Mouse (Mus musculus) liver, embryonic 15.5 days (tissue): ENCODE results near the gene Cdk13. TPM values are rescaled to one million over a fixed set of nuclear protein-coding genes. Genes with fewer than 3 reads are reported as not detected.

Experiments used
- ATAC-seq: fragments of 200-750 bp; cut with Nextera tagmentation; 2 replicates; pipeline ENCODE4 v1.8.0; 2017; ENCODE audit warnings: moderate number of reproducible peaks, mild to moderate bottlenecking, moderate library complexity; ENCODE audit not compliant: insufficient read depth
- H3K27ac ChIP-seq: fragments of 300-500 bp; sonication (generic); replicated peaks from 2 replicates; pipeline ENCODE4 v1.5.1; 2015; ENCODE audit warnings: mild to moderate bottlenecking, inconsistent platforms
- H3K27me3 ChIP-seq: fragments of 300-500 bp; sonication (generic); 2 replicates; pipeline ENCODE4 v1.6.1; 2015; ENCODE audit warnings: mild to moderate bottlenecking, inconsistent platforms
- H3K36me3 ChIP-seq: fragments of 300-500 bp; sonication (generic); replicated peaks from 2 replicates; pipeline ENCODE4 v1.6.1; 2015; ENCODE audit warnings: moderate library complexity, mild to moderate bottlenecking, inconsistent platforms
- H3K4me1 ChIP-seq: fragments of 300-500 bp; sonication (generic); replicated peaks from 2 replicates; pipeline ENCODE4 v1.6.1; 2015; ENCODE audit warnings: inconsistent platforms
- H3K4me2 ChIP-seq: fragments of 300-500 bp; sonication (generic); 2 replicates; pipeline ENCODE4 v1.6.1; 2015; ENCODE audit warnings: moderate library complexity, mild to moderate bottlenecking, inconsistent platforms
- H3K4me3 ChIP-seq: fragments of 300-500 bp; sonication (generic); replicated peaks from 2 replicates; pipeline ENCODE4 v1.5.1; 2015; ENCODE audit warnings: mild to moderate bottlenecking, inconsistent platforms
- H3K9ac ChIP-seq: fragments of 300-500 bp; sonication (generic); 2 replicates; pipeline ENCODE4 v1.6.1; 2015; ENCODE audit warnings: moderate library complexity, mild to moderate bottlenecking, inconsistent platforms
- H3K9me3 ChIP-seq: fragments of 300-500 bp; sonication (generic); replicated peaks from 2 replicates; pipeline ENCODE4 v1.6.1; 2016; ENCODE audit warnings: inconsistent platforms
- WGBS: fragments of 180-500 bp; shearing (Covaris S2); methylation state at CpG from one replicate; pipeline ENCODE4 v1.1.7; 2015; ENCODE audit warnings: mixed read lengths; ENCODE audit not compliant: insufficient replicate concordance; 5-methylcytosine and 5-hydroxymethylcytosine counted together
- polyA plus RNA-seq: library from polyadenylated mRNA; unstranded; fragments of >200 nt; fragmentation: Nextera tagmentation; extraction: Ambion mirVana; gene quantifications from 2 replicates; pipeline ENCODE4 v1.2.1, GENCODE M21; 2015

Cdk13 gene
- polyA plus RNA-seq, 1 experiment from 2014 or later: 6.8 TPM

DNA sequence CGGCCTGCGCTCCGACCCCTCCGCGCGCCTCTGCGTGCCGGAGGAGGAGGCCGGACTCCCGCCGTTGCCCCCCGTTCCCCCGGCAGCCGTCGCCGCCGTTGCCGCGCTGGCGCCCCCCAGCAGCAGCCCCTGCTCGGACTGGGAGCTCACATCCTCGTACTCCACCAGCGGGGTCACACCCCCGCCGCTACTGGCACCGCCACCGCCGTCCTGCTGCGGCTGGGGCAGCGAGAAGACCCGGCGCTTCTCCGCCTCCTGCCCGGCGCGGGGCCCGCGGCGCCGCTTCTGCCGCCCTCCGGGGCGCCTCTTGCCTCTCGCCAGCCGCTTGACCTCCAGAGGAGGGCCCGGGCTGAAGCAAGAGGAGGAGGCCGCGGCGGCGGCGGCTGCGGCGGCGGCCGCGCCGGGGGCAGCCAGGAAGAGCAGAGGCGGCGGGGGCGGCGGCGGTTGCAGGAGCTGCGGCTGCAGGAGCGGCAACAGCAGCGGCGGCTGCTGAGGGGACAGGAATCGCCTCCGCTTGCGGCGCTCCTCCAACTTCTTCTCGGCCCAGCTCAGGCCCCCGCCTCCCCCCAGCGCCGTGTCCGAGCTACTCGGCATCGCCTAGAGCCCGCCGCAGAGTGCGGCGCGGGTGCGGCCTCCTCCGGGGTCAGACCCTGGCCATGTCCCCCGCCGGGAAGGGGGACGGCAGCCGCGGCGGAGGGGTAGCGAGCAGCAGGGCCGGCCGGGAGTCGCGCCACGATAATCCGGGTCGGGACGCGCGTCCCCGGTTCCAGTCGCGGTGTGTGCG lies 647 bp downstream of the Cdk13 start:
- ATAC-seq: peak; percentile 1
- WGBS: under 1% methylated on average over 90 of the region's 105 CpGs
- H3K9me3 ChIP-seq: no peaks in the 10 kb centered on the region

GRCm38 (mm10) chr13:17803331-17804057 lies 1.4 kb downstream of the Cdk13 start:
- Histone ChIP-seq H3K27ac (peak overlapping the region; percentile 98), H3K4me3 (peak overlapping the region; percentile 99), H3K9ac (peak overlapping the region; percentile 99), H3K4me2 (peak overlapping the region; percentile 70), H3K27me3 (no peaks in the 10 kb centered on the region), H3K9me3 (no peaks in the 10 kb centered on the region), H3K4me1 (peaks cover 31% of the 10 kb centered on the region), H3K36me3 (peaks cover 8% of the 10 kb centered on the region)
- WGBS: under 1% methylated on average over 81 of the region's 85 CpGs
- ATAC-seq: peak; percentile 20

More for the DNA sequence above, 647 bp downstream of the Cdk13 start:
- Histone ChIP-seq H3K36me3 (peaks cover 8% of the 10 kb centered on the region), H3K27me3 (no peaks in the 10 kb centered on the region), H3K4me2 (peak overlapping the region; percentile 70), H3K4me3 (peak overlapping the region; percentile 99), H3K9ac (peak overlapping the region; percentile 99), H3K4me1 (peaks cover 25% of the 10 kb centered on the region), H3K27ac (peak overlapping the region; percentile 98)

GRCm38 (mm10) chr13:17802880-17803279 lies 2.0 kb downstream of the Cdk13 start:
- WGBS: 3% methylated on average over 3 of the region's 3 CpGs
- H3K9me3 ChIP-seq: no peaks in the 10 kb centered on the region
- ATAC-seq: no peak
- H3K36me3 ChIP-seq: peaks cover 11% of the 10 kb centered on the region
- H3K4me1 ChIP-seq: peaks cover 36% of the 10 kb centered on the region
- H3K9ac ChIP-seq: peak overlapping the region; percentile 99
- H3K4me3 ChIP-seq: peak overlapping the region; percentile 99
- peak overlapping the region; percentile 70 for H3K4me2 ChIP-seq
- peak overlapping the region; percentile 98 for H3K27ac ChIP-seq
- no peaks in the 10 kb centered on the region for H3K27me3 ChIP-seq

GRCm38 (mm10) chr13:17799735-17800134 lies 5.2 kb downstream of the Cdk13 start:
- peak overlapping the region; percentile 67 for H3K27ac ChIP-seq
- no peak overlapping the region for H3K9ac ChIP-seq
- ATAC-seq: no peak
- H3K4me3 ChIP-seq: 0 out of 2 replicates have a peak overlapping the region, but pooled peaks have one; percentile 5
- no peaks in the 10 kb centered on the region for H3K27me3 ChIP-seq
- peak overlapping the region; percentile 43 for H3K4me2 ChIP-seq
- H3K36me3 ChIP-seq: peaks cover 25% of the 10 kb centered on the region
- no peaks in the 10 kb centered on the region for H3K9me3 ChIP-seq
- peaks cover 38% of the 10 kb centered on the region for H3K4me1 ChIP-seq
- WGBS: 80% methylated on average over 2 of the region's 2 CpGs

GRCm38 (mm10) chr13:17795757-17796456 lies 9.0 kb downstream of the Cdk13 start:
- no peak for ATAC-seq
- Histone ChIP-seq H3K4me3 (no peak overlapping the region), H3K4me1 (peaks cover 43% of the 10 kb centered on the region), H3K4me2 (no peak overlapping the region), H3K36me3 (peaks cover 27% of the 10 kb centered on the region), H3K9ac (no peak overlapping the region), H3K27me3 (no peaks in the 10 kb centered on the region), H3K9me3 (no peaks in the 10 kb centered on the region), H3K27ac (no peak overlapping the region)
- WGBS: 76% methylated on average over 3 of the region's 3 CpGs

- peaks cover 21% of the 10 kb centered on the region for H3K4me1 ChIP-seq
- ATAC-seq: no peak
- no peaks in the 10 kb centered on the region for H3K27me3 ChIP-seq
- WGBS: 79% methylated on average over 5 of the region's 5 CpGs
- H3K9ac ChIP-seq: no peak overlapping the region
- no peaks in the 10 kb centered on the region for H3K36me3 ChIP-seq
- no peak overlapping the region for H3K4me3 ChIP-seq
- H3K27ac ChIP-seq: no peak overlapping the region
- H3K4me2 ChIP-seq: no peak overlapping the region
- H3K9me3 ChIP-seq: no peaks in the 10 kb centered on the region
Measured at GRCm38 (mm10) chr13:17783643-17784042, 21.3 kb downstream of the Cdk13 start.

DNA sequence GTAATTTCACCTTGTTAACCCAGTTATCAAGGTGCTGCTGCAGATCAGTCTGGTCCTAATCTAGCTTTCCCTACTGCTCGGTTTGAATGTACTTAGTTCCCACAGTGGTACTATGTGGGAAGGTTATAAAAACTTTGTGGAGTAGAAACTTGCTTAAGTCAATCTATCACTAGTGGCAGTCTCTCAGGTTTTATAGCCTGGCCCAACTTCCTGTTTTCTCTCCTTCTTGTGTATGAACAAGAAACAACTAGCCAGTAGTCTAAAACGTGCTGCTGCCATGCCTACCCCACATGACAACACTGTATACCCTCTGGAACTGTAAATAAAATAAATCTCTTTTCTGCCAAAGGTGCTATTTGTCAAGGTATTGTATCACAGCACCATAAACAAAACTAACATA lies 25.0 kb downstream of the Cdk13 start:
- Histone ChIP-seq H3K27me3 (no peaks in the 10 kb centered on the region), H3K4me1 (peaks cover 13% of the 10 kb centered on the region), H3K9ac (no peak overlapping the region), H3K36me3 (peaks cover 5% of the 10 kb centered on the region; the same call in 1 of the 2 replicates), H3K9me3 (no peaks in the 10 kb centered on the region), H3K27ac (no peak overlapping the region), H3K4me3 (no peak overlapping the region), H3K4me2 (no peak overlapping the region)
- WGBS: 52% methylated on average over 2 of the region's 2 CpGs
- ATAC-seq: no peak

GRCm38 (mm10) chr13:17776303-17776702 lies 28.6 kb downstream of the Cdk13 start:
- no peaks in the 10 kb centered on the region for H3K9me3 ChIP-seq
- H3K27me3 ChIP-seq: no peaks in the 10 kb centered on the region
- no peak overlapping the region for H3K9ac ChIP-seq
- H3K4me1 ChIP-seq: no peaks in the 10 kb centered on the region; the same call in 1 of the 2 replicates
- 42% methylated on average over 1 of the region's 1 CpGs for WGBS
- no peak overlapping the region for H3K27ac ChIP-seq
- H3K4me3 ChIP-seq: no peak overlapping the region
- no peak overlapping the region for H3K4me2 ChIP-seq
- no peak for ATAC-seq
- peaks cover 14% of the 10 kb centered on the region for H3K36me3 ChIP-seq

- H3K27ac ChIP-seq: no peak overlapping the region
- no peak for ATAC-seq
- H3K4me3 ChIP-seq: no peak overlapping the region
- H3K4me2 ChIP-seq: no peak overlapping the region
- H3K36me3 ChIP-seq: peaks cover 17% of the 10 kb centered on the region
- no peaks in the 10 kb centered on the region for H3K27me3 ChIP-seq
- no peaks in the 10 kb centered on the region; the same call in 1 of the 2 replicates for H3K4me1 ChIP-seq
- no peak overlapping the region for H3K9ac ChIP-seq
- H3K9me3 ChIP-seq: no peaks in the 10 kb centered on the region
Measured at GRCm38 (mm10) chr13:17775364-17775763, 29.5 kb downstream of the Cdk13 start.

- peaks cover 15% of the 10 kb centered on the region for H3K36me3 ChIP-seq
- no peak overlapping the region for H3K4me2 ChIP-seq
- no peaks in the 10 kb centered on the region; the same call in 1 of the 2 replicates for H3K4me1 ChIP-seq
- H3K4me3 ChIP-seq: no peak overlapping the region
- no peaks in the 10 kb centered on the region for H3K9me3 ChIP-seq
- no peaks in the 10 kb centered on the region for H3K27me3 ChIP-seq
- no peak overlapping the region for H3K9ac ChIP-seq
- ATAC-seq: no peak
- H3K27ac ChIP-seq: no peak overlapping the region
Measured at GRCm38 (mm10) chr13:17773112-17773511, 31.8 kb downstream of the Cdk13 start.

- Histone ChIP-seq H3K27ac (no peak overlapping the region), H3K4me1 (no peaks in the 10 kb centered on the region; the same call in 1 of the 2 replicates), H3K9ac (no peak overlapping the region), H3K36me3 (peaks cover 13% of the 10 kb centered on the region), H3K27me3 (no peaks in the 10 kb centered on the region), H3K9me3 (no peaks in the 10 kb centered on the region), H3K4me2 (no peak overlapping the region), H3K4me3 (no peak overlapping the region)
- no peak for ATAC-seq
- WGBS: 82% methylated on average over 6 of the region's 6 CpGs
Measured at GRCm38 (mm10) chr13:17772574-17772973, 32.3 kb downstream of the Cdk13 start.
